Mouse (Mus musculus) ES-E14 (cell line): ENCODE measurements around the gene Gabbr1.

Experiments used
- MAFK ChIP-seq: IDR thresholded peaks from 2 replicates; pipeline ENCODE4 v1.6.1; 2014; ENCODE audit warnings: mild to moderate bottlenecking, low read depth, low read length, inconsistent platforms; ENCODE audit not compliant: insufficient read depth
- ZNF384 ChIP-seq: IDR thresholded peaks from 2 replicates; pipeline ENCODE4 v1.6.1; 2012; ENCODE audit warnings: low read depth, low read length, inconsistent platforms

GRCm38 (mm10) chr17:37061435-37061834 is 15.7 kb downstream of the Gabbr1 start:
- TF ChIP-seq MAFK (no peak), ZNF384 (no peak)
